Mouse (Mus musculus): ENCODE results near the gene Ppp1r9a.

DNA sequence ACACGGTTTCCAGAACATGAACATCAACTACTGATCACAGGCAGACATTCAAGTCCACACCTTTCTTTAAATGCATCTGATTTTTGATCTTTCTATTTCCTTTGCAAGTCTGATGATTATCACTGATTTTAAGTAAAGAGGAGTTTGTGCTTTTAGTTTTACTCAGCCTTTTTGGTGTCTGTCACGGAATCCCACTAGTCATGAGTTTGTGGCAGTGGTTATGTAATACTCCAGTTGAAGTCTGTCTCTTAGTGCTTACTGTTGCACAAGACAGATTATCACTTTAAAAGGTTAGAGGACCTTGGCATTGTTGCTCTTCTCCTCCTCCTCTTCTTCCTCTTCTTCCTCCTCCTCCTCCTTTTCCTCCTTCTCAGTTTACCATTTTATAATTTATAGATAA is 75.5 kb downstream of the Ppp1r9a start:
- no peak for TF ChIP-seq CTCF (IDR thresholded peaks at IDR 0.05; ENCODE audit: extremely low read depth, insufficient read depth, low read length)
- no peak for TF ChIP-seq POLR2A (IDR thresholded peaks at IDR 0.05; ENCODE audit: extremely low read depth, insufficient read depth, low read length)

Data from cortical plate, adult 2 months (tissue).